Mouse (Mus musculus): Measurements from ENCODE around the gene Ctdspl. TPM values are rescaled to one million over a fixed set of nuclear protein-coding genes. Genes with fewer than 3 reads are reported as not detected.

The Ctdspl gene
- polyA plus RNA-seq, 1 experiment: 5.5 TPM

DNA sequence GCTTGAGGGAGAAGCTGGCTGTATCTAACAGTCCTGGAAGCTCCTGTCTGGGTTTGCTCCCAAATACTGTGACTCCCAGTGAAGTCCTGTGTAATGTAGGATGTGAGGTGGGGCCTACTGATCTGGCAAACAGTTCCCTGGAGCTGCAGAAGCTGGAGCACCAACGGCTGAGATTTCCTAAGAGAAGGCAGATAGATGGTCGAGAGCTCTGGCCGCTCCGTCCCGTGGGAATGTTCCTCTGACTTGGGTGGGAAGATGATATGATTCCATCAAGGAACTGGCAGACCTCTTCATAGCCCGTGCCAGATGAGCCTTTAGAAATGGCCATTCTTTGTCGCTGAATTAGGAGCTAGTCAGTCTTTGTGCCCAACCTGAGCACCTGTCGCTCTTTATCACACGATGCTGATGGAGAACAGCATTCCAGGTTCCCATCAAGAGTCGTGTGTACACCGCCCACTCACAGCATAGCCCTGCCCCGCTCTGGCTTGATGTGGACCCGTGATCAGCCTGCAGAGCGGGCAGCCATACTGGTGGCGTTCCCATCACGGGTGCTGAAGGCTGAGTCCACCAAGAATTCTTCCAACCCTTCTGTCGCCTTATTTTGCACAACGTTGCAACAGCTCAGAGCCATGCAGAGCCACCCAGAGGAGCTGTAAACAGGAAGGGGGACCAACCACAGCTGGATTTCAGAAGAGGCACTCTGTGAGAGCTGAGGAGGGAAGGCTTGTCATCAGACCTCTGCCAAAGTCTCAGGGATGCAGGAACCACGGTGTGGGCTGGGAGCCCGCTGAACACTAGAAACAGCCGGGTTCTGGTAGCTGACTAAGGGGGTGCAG is 65.7 kb downstream of the Ctdspl start:
- H3K4me1 ChIP-seq (ENCODE audit: control insufficient read depth, insufficient read depth, low read length): no peaks in the 10 kb centered on the region
- H3K4me3 ChIP-seq (ENCODE audit: insufficient read depth, low read length): no peak overlapping the region
- no peak overlapping the region for H3K27ac ChIP-seq (ENCODE audit: insufficient read depth, low read depth, low read length)
- no peak for TF ChIP-seq POLR2A (IDR thresholded peaks at IDR 0.05; ENCODE audit: borderline replicate concordance, low read depth, low read length)
- no peak for TF ChIP-seq CTCF (IDR thresholded peaks at IDR 0.05; ENCODE audit: low read depth, low read length)

GRCm38 (mm10) chr9:118992586-118992955 is 66.3 kb downstream of the Ctdspl start:
- Histone ChIP-seq H3K4me3 (ENCODE audit: insufficient read depth, low read length) (no peak overlapping the region), H3K4me1 (ENCODE audit: control insufficient read depth, insufficient read depth, low read length) (no peaks in the 10 kb centered on the region), H3K27ac (ENCODE audit: insufficient read depth, low read depth, low read length) (no peak overlapping the region)
- TF ChIP-seq POLR2A (IDR thresholded peaks at IDR 0.05; ENCODE audit: borderline replicate concordance, low read depth, low read length) (no peak), CTCF (IDR thresholded peaks at IDR 0.05; ENCODE audit: low read depth, low read length) (no peak)

DNA sequence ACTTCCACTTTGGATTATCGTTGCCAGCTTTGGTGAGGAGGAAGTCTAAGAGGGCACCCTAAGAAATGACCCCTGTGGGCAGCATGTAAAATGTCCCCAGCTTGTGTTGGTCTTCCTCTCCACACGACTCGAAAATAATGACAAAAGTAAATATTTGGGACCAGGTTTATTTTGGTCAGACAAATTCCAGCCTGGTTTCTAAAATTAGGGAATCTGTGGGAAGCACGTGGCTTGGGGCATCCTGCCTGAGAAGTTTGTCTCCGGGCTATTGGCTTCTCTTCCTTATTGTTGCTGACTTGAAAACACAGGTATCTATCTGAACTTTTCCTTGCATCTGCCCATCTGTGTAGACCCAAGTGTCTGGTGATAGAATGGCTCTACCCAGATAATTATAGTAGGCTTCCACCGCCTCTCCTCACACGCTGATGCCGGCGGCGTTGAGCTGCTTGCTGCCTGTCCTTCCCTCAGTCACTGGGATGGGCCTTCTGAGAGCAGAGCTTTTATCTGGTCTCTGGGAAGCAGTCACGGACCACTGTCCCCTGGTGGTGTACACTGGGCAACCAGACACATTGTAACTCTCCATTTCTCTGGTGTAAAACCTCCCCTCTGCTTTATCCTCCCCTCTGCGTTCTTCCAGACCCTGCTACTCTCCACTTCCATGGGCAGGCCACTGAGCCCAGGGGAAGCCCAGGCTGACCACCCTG is 68.4 kb downstream of the Ctdspl start:
- no peak overlapping the region for H3K4me3 ChIP-seq (ENCODE audit: insufficient read depth, low read length)
- no peak overlapping the region for H3K27ac ChIP-seq (ENCODE audit: insufficient read depth, low read depth, low read length)
- no peaks in the 10 kb centered on the region for H3K4me1 ChIP-seq (ENCODE audit: control insufficient read depth, insufficient read depth, low read length)
- no peak for TF ChIP-seq CTCF (IDR thresholded peaks at IDR 0.05; ENCODE audit: low read depth, low read length)
- TF ChIP-seq POLR2A (IDR thresholded peaks at IDR 0.05; ENCODE audit: borderline replicate concordance, low read depth, low read length): no peak

DNA sequence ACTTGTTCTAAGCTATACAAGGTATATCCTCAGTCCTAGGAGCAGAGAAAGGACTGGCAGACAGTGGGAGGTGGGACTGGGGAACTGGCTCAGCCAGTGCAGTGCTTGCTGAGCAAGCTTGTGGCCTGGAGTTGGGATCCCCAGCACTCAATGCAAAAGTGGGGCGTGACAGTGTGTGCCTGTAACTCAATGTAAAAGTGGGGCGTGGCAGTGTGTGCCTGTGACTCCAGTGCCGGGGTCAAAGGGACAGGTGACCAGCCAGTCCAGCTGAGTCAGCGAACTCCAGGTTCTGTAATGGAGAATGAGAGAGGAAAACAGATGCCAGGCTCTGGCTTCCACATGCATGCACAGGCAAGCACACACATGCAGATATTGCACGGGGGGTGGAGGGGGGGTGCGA is 69.3 kb downstream of the Ctdspl start:
- Histone ChIP-seq H3K4me3 (ENCODE audit: insufficient read depth, low read length) (no peak overlapping the region), H3K27ac (ENCODE audit: insufficient read depth, low read depth, low read length) (no peak overlapping the region), H3K4me1 (ENCODE audit: control insufficient read depth, insufficient read depth, low read length) (peaks cover 3% of the 10 kb centered on the region)
- TF ChIP-seq POLR2A (IDR thresholded peaks at IDR 0.05; ENCODE audit: borderline replicate concordance, low read depth, low read length) (no peak), CTCF (IDR thresholded peaks at IDR 0.05; ENCODE audit: low read depth, low read length) (no peak)

DNA sequence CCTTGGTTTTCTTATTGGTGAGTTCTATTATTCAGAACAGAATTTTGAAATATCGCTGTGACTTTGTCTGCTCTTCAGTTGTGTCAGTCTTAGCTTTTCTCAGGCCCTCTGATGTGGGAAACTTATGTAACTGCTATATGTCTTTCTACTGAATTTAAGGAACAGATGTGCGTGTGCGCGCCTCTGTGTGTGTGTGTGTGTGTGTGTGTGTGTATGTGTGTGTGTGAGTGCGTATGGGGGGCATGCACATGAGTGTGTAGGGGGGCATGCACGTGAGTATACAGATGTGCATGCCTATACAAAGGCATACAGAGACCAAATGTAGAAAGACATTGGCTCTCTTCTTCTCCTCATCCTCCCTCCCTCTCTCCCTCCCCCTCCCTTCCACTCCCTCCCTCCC is 71.0 kb downstream of the Ctdspl start:
- Histone ChIP-seq H3K27ac (ENCODE audit: insufficient read depth, low read depth, low read length) (no peak overlapping the region), H3K4me1 (ENCODE audit: control insufficient read depth, insufficient read depth, low read length) (peaks cover 4% of the 10 kb centered on the region), H3K4me3 (ENCODE audit: insufficient read depth, low read length) (no peak overlapping the region)
- no peak for TF ChIP-seq CTCF (IDR thresholded peaks at IDR 0.05; ENCODE audit: low read depth, low read length)

- Histone ChIP-seq H3K4me3 (ENCODE audit: insufficient read depth, low read length) (no peak overlapping the region), H3K27ac (ENCODE audit: insufficient read depth, low read depth, low read length) (no peak overlapping the region), H3K4me1 (ENCODE audit: control insufficient read depth, insufficient read depth, low read length) (peaks cover 4% of the 10 kb centered on the region)
- no peak for TF ChIP-seq CTCF (IDR thresholded peaks at IDR 0.05; ENCODE audit: low read depth, low read length)
- TF ChIP-seq POLR2A (IDR thresholded peaks at IDR 0.05; ENCODE audit: borderline replicate concordance, low read depth, low read length): no peak
Observed at GRCm38 (mm10) chr9:119000196-119000595, 73.9 kb downstream of the Ctdspl start.

GRCm38 (mm10) chr9:119002267-119002666 is 76.0 kb downstream of the Ctdspl start:
- TF ChIP-seq POLR2A (IDR thresholded peaks at IDR 0.05; ENCODE audit: borderline replicate concordance, low read depth, low read length) (no peak), CTCF (IDR thresholded peaks at IDR 0.05; ENCODE audit: low read depth, low read length) (no peak)
- Histone ChIP-seq H3K4me1 (ENCODE audit: control insufficient read depth, insufficient read depth, low read length) (peaks cover 4% of the 10 kb centered on the region), H3K4me3 (ENCODE audit: insufficient read depth, low read length) (no peak overlapping the region), H3K27ac (ENCODE audit: insufficient read depth, low read depth, low read length) (no peak overlapping the region)

DNA sequence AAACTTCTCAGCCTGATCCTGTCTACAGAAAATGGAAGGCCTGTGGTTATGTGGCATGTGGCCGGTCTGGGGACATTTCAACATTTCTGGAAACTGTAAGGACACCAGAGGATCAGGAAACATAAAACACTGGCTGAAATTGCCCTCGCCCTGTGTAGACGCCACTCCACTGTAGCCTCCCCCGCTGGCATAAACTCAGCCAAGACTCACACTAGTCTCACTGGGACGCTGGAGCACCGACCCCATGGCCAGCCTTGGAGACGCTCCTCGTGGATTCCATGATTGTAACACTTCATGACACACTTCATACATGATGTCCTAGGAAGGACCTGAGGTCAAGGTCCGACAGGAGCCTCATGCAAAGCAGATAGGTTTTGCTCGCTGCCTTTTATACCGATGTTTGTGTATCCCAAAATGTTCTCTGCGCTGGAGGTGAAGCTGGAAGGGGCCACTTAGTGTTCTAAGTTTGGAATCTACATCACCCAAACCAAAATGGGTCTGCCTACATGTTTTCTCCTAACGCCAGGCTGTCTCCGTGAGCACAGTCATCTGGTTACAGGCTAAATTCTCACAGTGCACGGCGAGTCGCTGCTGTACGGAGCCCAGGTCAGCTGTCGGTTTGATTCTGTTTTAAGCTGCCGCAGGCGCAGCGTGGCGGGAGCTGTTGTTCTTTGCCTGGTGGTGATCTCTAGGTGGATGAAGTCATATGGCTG is 77.9 kb downstream of the Ctdspl start:
- no peak overlapping the region for H3K27ac ChIP-seq (ENCODE audit: insufficient read depth, low read depth, low read length)
- no peak for TF ChIP-seq POLR2A (IDR thresholded peaks at IDR 0.05; ENCODE audit: borderline replicate concordance, low read depth, low read length)
- no peak for TF ChIP-seq CTCF (IDR thresholded peaks at IDR 0.05; ENCODE audit: low read depth, low read length)

DNA sequence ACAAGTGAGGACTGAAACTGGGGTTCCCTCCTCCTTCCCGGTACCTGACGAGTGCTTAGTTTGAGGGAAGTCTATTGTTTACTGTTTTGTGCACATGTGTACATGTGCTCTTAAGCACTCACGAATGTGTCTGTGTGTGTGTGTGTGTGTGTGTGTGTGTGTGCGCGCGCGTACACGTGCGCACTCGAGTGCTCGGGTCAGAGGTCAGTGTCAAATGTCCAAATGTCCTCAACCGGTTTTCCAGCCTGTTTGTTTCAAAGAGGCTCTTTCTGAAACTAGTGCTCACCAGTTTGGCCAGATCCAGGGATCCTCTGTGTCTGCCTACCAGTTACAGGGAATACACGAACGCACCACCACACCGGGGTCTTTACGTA is 78.4 kb downstream of the Ctdspl start:
- TF ChIP-seq CTCF (IDR thresholded peaks at IDR 0.05; ENCODE audit: low read depth, low read length) (no peak), POLR2A (IDR thresholded peaks at IDR 0.05; ENCODE audit: borderline replicate concordance, low read depth, low read length) (no peak)
- no peak overlapping the region for H3K27ac ChIP-seq (ENCODE audit: insufficient read depth, low read depth, low read length)
- no peak overlapping the region for H3K4me3 ChIP-seq (ENCODE audit: insufficient read depth, low read length)
- peaks cover 4% of the 10 kb centered on the region for H3K4me1 ChIP-seq (ENCODE audit: control insufficient read depth, insufficient read depth, low read length)

More for the DNA sequence above, 77.9 kb downstream of the Ctdspl start:
- H3K4me3 ChIP-seq (ENCODE audit: insufficient read depth, low read length): no peak overlapping the region
- H3K4me1 ChIP-seq (ENCODE audit: control insufficient read depth, insufficient read depth, low read length): peaks cover 4% of the 10 kb centered on the region
